Mouse (Mus musculus) heart, postnatal 0 days (tissue): Measurements from ENCODE around the gene Fads2. TPM values are rescaled to one million over a fixed set of nuclear protein-coding genes. Genes with fewer than 3 reads are reported as not detected.

Experiments used
- ATAC-seq: fragments of 200-750 bp; cut with Nextera tagmentation; 2 replicates; pipeline ENCODE4 v1.8.0; 2017; ENCODE audit warnings: low read depth, moderate number of reproducible peaks, moderate library complexity; ENCODE audit not compliant: insufficient read depth
- DNase-seq: peaks from one replicate; pipeline ENCODE4 v3.0.0-alpha.2; 2016; ENCODE audit warnings: low spot score
- H3K27ac ChIP-seq: fragments of 300-500 bp; sonication (generic); 2 replicates; pipeline ENCODE4 v1.5.1; 2014; ENCODE audit warnings: low read depth, mild to moderate bottlenecking
- H3K27me3 ChIP-seq: fragments of 300-500 bp; sonication (generic); 2 replicates; pipeline ENCODE4 v1.6.1; 2014; ENCODE audit warnings: low read length, mixed read lengths; ENCODE audit not compliant: control insufficient read depth, insufficient read depth
- H3K36me3 ChIP-seq: fragments of 300-500 bp; sonication (generic); replicated peaks from 2 replicates; pipeline ENCODE4 v1.6.1; 2014; ENCODE audit warnings: low read length, mixed read lengths; ENCODE audit not compliant: control insufficient read depth, insufficient read depth
- H3K4me1 ChIP-seq: fragments of 300-500 bp; sonication (generic); 2 replicates; pipeline ENCODE4 v1.6.1; 2014; ENCODE audit warnings: antibody characterized with exemption; ENCODE audit not compliant: control insufficient read depth, insufficient read depth
- H3K4me2 ChIP-seq: fragments of 300-500 bp; sonication (generic); 2 replicates; pipeline ENCODE4 v1.6.1; 2014; ENCODE audit warnings: low read depth, mild to moderate bottlenecking, low read length, moderate library complexity
- H3K4me3 ChIP-seq: fragments of 300-500 bp; sonication (generic); 2 replicates; pipeline ENCODE4 v1.5.1; 2014; ENCODE audit warnings: low read depth, low read length
- H3K9ac ChIP-seq: fragments of 300-500 bp; sonication (generic); replicated peaks from 2 replicates; pipeline ENCODE4 v1.6.1; 2014; ENCODE audit warnings: low read depth, low read length, mixed read lengths
- H3K9me3 ChIP-seq: fragments of 300-500 bp; sonication (generic); replicated peaks from 2 replicates; pipeline ENCODE4 v1.6.1; 2016; ENCODE audit warnings: low read length; ENCODE audit not compliant: control insufficient read depth
- CTCF ChIP-seq: IDR thresholded peaks from 2 replicates; pipeline ENCODE4 v1.5.1; 2016; ENCODE audit warnings: antibody characterized with exemption, control low read depth, low read depth
- EP300 ChIP-seq: IDR thresholded peaks from 2 replicates; pipeline ENCODE4 v1.6.1; 2016; ENCODE audit warnings: antibody characterized with exemption, low read depth
- WGBS: fragments of 180-500 bp; shearing (Covaris S2); extraction: QIAGEN DNeasy Blood & Tissue Kit; methylation state at CpG from one replicate; pipeline ENCODE4 v1.1.7; 2014; 5-methylcytosine and 5-hydroxymethylcytosine counted together
- polyA plus RNA-seq: library from polyadenylated mRNA; unstranded; fragments of >200 nt; fragmentation: Nextera tagmentation; extraction: Ambion mirVana; gene quantifications from 2 replicates; pipeline ENCODE4 v1.2.1, GENCODE M21; 2015
- total RNA-seq: library from RNA; depleted of rRNA; stranded (reverse); fragments of >200 nt; gene quantifications from 2 replicates; pipeline ENCODE4 v1.2.3, GENCODE M21; 2014; ENCODE audit warnings: low replicate concordance

The Fads2 gene
- total and polyA plus RNA-seq, 2 experiments from 2014 or later = 11.4 to 15.9 TPM

GRCm38 (mm10) chr19:10061624-10062023 lies 39.9 kb downstream of the Fads2 start:
- 95% methylated on average over 2 of the region's 2 CpGs for WGBS
- Histone ChIP-seq H3K9me3 (no peaks in the 10 kb centered on the region), H3K4me1 (peaks cover 4% of the 10 kb centered on the region), H3K4me2 (no peak overlapping the region), H3K27ac (no peak overlapping the region), H3K36me3 (peaks cover 33% of the 10 kb centered on the region), H3K9ac (no peak overlapping the region), H3K27me3 (no peaks in the 10 kb centered on the region), H3K4me3 (no peak overlapping the region)
- no peak for ATAC-seq
- no peak for DNase-seq
- no peak for TF ChIP-seq CTCF
- no peak for TF ChIP-seq EP300

- TF ChIP-seq EP300 (no peak), CTCF (no peak)
- 51% methylated on average over 8 of the region's 8 CpGs for WGBS
These were observed 40.6 kb downstream of the Fads2 start for GRCm38 (mm10) chr19:10060783-10061590.

GRCm38 (mm10) chr19:10059911-10060567 lies 41.5 kb downstream of the Fads2 start:
- H3K9me3 ChIP-seq = no peaks in the 10 kb centered on the region
- no peak overlapping the region for H3K4me2 ChIP-seq
- 42% methylated on average over 10 of the region's 10 CpGs for WGBS
- peak; percentile 86 for TF ChIP-seq CTCF
- no peak for TF ChIP-seq EP300
- peaks cover 4% of the 10 kb centered on the region for H3K4me1 ChIP-seq
- 0 out of 2 replicates have a peak overlapping the region, but pooled peaks have one; percentile 37 for H3K27ac ChIP-seq
- ATAC-seq = peak; percentile 56
- H3K4me3 ChIP-seq = no peak overlapping the region
- no peaks in the 10 kb centered on the region for H3K27me3 ChIP-seq
- H3K9ac ChIP-seq = no peak overlapping the region
- H3K36me3 ChIP-seq = peaks cover 49% of the 10 kb centered on the region
- peak; percentile 55 for DNase-seq

More at GRCm38 (mm10) chr19:10060783-10061590, 40.6 kb downstream of the Fads2 start:
- H3K4me1 ChIP-seq = peaks cover 4% of the 10 kb centered on the region
- H3K36me3 ChIP-seq = peaks cover 39% of the 10 kb centered on the region
- ATAC-seq (no peak), DNase-seq (no peak)
- no peak overlapping the region for H3K4me3 ChIP-seq
- no peaks in the 10 kb centered on the region for H3K27me3 ChIP-seq
- H3K4me2 ChIP-seq = no peak overlapping the region
- H3K9ac ChIP-seq = no peak overlapping the region
- no peaks in the 10 kb centered on the region for H3K9me3 ChIP-seq
- peak overlapping the region; percentile 50 for H3K27ac ChIP-seq

GRCm38 (mm10) chr19:10058876-10059427 lies 42.6 kb downstream of the Fads2 start:
- WGBS = 75% methylated on average over 9 of the region's 9 CpGs
- no peak overlapping the region for H3K27ac ChIP-seq
- H3K4me3 ChIP-seq = no peak overlapping the region
- DNase-seq = no peak
- H3K4me1 ChIP-seq = peaks cover 4% of the 10 kb centered on the region; the same call in 1 of the 2 replicates
- no peak overlapping the region for H3K4me2 ChIP-seq
- H3K36me3 ChIP-seq = peaks cover 60% of the 10 kb centered on the region
- H3K9ac ChIP-seq = no peak overlapping the region
- H3K9me3 ChIP-seq = no peaks in the 10 kb centered on the region
- no peaks in the 10 kb centered on the region for H3K27me3 ChIP-seq
- ATAC-seq = no peak
- no peak for TF ChIP-seq CTCF
- no peak for TF ChIP-seq EP300

GRCm38 (mm10) chr19:10058352-10058825 lies 43.2 kb downstream of the Fads2 start:
- Histone ChIP-seq H3K27me3 (no peaks in the 10 kb centered on the region), H3K4me1 (peaks cover 4% of the 10 kb centered on the region; the same call in 1 of the 2 replicates), H3K9ac (no peak overlapping the region), H3K9me3 (no peaks in the 10 kb centered on the region), H3K27ac (no peak overlapping the region), H3K36me3 (peaks cover 65% of the 10 kb centered on the region), H3K4me3 (no peak overlapping the region), H3K4me2 (no peak overlapping the region)
- DNase-seq = no peak
- TF ChIP-seq CTCF (no peak), EP300 (no peak)
- WGBS = 88% methylated on average over 1 of the region's 1 CpGs
- no peak for ATAC-seq
